Mouse (Mus musculus): ENCODE data around the gene Cfap299.

DNA sequence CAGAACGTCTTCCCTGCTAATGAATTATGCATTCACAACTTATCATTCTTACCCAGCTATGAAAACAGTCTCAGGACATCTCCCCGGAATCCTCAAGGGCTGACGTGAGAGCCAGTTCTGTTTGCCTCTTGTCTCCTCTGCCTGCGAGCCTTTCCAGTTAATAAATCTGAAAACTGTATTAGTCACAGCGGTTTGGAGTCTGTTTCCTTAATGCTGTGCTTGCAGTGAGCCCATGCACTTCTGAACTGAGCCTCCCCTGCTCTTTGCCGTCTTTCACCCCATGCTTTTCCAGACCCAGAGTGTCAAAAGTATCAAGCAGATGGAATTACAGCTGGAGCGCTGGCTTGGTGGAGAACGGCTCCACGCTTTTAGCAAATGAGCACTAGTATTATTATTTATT lies 22.6 kb upstream of the Cfap299 start:
- no peak for TF ChIP-seq CTCF (IDR thresholded peaks at IDR 0.05; ENCODE audit: low read depth, low read length)
- TF ChIP-seq POLR2A (IDR thresholded peaks at IDR 0.05; ENCODE audit: borderline replicate concordance, low read depth, low read length), result no peak
